Mouse (Mus musculus): ENCODE data around the gene Fras1.

GRCm38 (mm10) chr5:96481159-96481558 lies 107.4 kb downstream of the Fras1 start:
- TF ChIP-seq POLR2A (IDR thresholded peaks at IDR 0.05; ENCODE audit: extremely low read depth, insufficient read depth, low read length) (no peak), CTCF (IDR thresholded peaks at IDR 0.05; ENCODE audit: low read depth, low read length) (no peak)
